Mouse (Mus musculus) c-Kit-positive CD71-positive TER-119-positive erythroid progenitor cells, embryonic 14.5 days (primary cell): Measurements from ENCODE around the gene Cdca5.

Experiments used
- DNase-seq: peaks from one replicate; pipeline ENCODE4 v3.0.0-alpha.2; 2013; ENCODE audit warnings: low spot score

Cdca5 gene

GRCm38 (mm10) chr19:6084478-6085248, at the start of gene Cdca5, which contains the start of gene Zfpl1:
Gene Cdca5, plus strand, starts transcription at chr19:6084983.
Gene Zfpl1, minus strand, starts transcription at chr19:6084956.
- peak; percentile 98 for DNase-seq

DNA sequence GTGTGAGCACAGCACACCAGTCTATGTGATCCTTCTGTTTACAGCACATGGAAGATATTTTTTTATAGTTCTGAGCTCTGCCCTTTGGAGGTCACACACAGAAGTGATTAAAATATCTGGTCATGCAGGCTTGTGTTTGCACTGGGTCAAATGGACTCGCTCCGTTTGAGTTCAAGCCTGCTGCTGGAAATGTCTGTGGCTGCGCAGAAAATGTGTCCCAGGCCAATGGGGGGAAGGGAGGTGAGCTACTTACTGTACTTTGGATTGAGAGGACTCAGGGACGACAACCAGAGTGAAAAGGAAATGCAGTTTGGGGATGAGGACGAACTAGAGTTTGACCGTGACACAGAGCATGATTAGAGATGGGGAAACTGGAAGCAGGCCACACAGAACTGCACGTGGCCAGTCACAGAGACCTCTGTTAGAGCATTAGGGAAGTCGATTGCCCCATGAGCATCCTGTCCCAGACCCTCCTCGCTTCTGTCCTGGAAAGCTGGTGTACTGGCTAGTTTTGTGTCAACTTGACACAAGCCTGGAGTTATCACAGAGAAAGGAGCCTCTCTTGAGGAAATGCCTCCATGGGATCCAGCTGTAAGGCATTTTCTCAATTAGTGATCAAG, 48.7 kb upstream of the Cdca5 start:
- DNase-seq = no peak

DNA sequence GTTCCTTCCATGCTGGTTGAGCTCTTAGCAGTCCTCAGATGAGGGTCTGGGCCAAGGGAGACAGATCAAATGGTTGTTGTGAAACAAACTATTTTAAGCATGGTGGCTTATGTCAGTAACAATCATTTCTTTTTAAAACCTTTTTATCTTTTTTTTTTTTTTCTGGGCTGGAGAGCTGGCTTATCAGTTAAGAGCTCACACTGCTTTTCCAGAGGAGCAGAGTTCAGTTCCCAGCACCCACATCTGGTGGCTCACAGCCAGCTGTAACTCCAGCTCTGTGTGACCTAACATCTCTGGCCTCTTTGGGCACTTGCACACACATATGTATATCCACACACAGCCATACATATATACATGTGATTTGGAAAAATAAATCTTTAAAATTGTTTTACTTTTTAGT, 47.1 kb upstream of the Cdca5 start:
- DNase-seq = no peak

DNA sequence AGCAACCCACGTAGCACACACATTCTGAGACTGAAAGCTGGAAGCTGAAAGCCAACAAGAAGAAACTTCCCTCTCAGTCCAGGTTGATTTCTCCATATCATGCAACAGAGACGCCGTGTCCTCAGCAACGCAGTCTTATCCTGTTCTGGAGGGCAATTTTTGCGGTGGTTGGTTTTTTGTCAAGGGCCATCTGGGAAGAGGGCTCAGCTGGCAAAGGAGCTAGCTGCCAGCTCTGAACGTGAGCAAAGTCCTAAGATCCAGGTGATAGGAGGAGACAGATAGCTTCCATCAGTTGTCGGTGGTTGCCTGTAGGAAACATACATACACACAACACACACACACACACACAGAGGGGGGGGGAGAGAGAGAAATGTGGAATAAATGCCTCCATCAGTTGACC, 46.5 kb upstream of the Cdca5 start:
- no peak for DNase-seq

DNA sequence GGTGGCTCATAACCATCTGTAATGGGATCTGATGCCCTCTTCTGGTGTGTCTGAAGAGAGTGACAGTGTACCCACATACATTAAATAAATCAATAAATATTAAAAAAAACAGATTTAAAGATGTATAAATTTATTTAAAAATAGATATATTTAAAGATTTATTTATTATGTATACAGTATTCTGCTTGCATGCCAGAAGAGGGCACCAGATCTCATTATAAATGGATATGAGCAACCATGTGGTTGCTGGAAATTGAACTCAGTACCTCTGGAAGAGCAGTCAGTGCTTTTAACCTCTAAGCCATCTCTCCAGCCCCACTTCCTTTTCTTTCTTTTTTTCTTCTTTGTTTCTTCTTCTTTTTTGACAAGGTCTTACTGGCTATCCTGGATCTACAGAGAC, 44.8 kb upstream of the Cdca5 start:
- DNase-seq = no peak

DNA sequence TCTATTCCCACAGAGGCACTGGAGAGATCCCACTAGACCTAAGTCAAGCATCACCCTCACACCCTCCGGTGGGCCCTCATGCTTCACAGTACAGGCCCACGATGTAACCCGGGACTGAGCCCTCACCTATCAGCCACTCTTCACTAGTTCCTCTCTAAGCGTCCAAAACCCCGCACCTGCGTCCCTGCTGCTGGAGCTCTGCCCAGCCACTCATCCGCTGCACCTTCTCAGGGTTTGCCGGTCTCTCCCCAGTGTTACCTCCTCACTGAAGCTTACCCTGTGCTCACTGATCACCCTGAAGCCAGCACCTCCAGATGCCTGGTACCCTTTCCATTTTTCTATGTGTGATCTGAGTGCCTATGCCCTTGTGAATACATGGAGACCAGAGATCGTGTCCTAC, 42.5 kb upstream of the Cdca5 start:
- no peak for DNase-seq

- DNase-seq = peak; percentile 50
Measured at GRCm38 (mm10) chr19:6044102-6044501, 40.7 kb upstream of the Cdca5 start.

DNA sequence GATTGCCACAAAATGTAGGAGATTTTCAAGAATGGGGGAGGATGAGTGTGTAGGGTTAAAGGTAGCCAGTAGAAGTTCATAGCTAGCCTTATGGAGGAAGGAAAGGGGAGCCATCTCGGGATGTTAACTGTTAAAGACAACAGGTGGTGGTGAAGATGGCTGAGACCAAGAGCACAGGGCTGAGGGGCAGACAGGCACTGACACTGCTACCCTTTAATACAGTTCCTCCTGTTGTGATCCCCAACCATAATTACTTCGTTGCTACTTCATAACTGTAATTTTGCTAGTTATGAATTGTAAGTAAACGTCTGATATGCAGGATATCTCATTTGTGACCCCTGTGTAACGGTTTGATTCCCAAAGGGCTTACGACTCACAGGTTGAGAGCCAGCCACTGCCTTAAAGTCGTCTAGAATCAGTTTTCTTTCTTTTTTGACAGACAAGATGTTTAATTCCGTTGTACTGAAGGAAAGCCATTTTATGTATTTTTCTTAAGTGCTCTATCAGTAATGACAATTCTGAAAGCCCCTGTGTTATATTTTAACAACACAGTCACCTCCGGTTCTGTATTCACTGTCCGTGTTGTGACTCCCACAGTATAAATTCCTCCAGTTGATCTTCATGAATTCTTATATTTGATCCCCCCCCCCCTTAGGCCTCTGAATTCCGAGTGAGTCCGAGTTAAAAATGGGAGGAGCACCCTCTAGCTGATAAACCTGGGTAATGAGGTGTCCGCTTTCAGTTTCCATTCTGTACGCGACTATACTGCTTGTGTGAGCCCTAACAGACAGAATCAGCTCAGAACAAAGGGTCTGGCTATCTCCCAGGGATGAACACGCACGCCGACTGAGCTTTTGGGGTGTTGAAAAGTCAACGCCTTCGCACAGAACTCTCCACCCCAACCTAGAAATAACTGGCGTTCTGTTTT, 39.2 kb upstream of the Cdca5 start:
- DNase-seq = peak; percentile 68

GRCm38 (mm10) chr19:6046294-6047153, 38.3 kb upstream of the Cdca5 start, which contains the start of gene Syvn1:
Gene Syvn1, plus strand, starts transcription at chr19:6046576.
- DNase-seq = peak; percentile 94

DNA sequence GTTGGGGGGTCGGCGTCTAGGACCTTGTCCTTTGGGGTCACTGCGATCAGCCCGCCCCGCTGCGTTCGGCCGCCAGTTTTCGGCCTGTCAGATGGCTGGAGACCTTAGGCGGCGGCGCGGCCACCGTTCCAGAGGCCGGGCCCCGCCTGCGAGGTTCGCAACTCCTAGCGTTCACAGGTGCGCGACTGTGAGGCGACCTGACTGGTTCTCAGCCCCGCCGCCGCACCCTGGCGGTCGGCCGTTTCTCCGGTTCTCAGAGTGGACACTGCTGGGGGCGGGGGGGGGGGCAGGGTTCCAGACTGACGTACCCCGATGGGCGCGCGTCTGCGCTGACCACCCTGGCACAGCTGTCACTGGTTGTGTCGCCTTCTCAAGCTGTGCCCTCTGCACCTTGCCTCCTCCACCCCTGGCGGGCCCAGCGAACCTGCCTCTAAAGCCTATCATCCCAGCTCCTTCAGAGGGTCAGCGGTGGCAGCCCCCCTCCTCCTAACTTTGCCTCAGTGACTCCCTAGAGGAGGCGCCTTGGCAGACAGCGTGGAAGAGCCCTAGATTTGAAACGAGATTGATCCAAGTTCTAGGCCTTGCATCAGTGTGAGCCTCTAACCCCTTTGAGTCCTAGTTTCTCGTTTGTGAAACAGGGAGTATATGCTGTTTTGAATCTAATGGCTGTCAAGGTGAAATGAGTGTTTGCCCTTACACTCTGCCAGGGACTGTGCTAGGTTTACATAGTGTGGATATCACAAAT, 37.5 kb upstream of the Cdca5 start:
- DNase-seq = no peak

DNA sequence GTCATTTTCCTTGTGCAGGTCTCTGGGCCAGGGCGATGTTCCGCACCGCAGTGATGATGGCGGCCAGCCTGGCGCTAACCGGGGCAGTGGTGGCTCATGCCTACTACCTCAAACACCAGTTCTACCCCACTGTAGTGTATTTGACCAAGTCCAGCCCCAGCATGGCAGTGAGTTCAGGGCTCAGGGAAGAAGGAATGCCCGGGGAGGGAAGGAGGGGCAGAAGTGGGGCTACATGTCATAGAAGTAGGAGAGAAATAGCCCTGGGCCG, 37.0 kb upstream of the Cdca5 start:
- no peak for DNase-seq

DNA sequence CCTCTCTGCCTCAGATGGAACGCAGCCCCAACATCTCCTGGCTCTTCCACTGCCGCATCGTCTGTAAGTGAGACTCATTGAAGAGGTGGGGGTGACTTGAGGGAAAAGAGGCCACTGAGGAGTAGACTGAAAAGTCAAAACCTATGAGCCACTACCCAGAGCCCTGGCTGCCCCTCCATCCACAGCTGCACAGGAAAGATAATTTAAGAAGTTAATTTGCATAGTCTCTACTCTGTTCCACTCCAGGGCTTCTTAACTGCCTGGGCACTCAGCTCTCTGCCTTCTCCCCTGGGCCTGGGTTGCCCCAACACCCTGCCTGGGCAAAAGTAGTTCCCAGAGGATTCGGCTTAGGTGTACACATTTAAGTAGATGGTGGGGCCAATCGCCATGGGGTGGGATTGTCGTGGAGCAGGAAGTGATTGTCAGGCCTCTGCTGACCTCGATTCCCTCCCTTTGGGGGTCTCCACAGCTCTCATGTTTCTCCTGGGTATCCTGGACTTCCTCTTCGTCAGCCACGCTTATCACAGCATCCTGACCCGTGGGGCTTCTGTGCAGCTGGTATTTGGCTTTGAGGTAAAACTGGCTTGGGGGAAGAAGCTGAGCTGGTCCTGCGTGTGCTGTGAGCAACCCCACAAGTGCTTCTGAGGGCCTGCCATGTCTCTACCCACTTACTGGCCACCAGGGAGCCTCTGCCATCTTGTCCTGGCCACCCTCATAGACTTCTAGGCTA, 35.9 kb upstream of the Cdca5 start:
- DNase-seq = no peak

DNA sequence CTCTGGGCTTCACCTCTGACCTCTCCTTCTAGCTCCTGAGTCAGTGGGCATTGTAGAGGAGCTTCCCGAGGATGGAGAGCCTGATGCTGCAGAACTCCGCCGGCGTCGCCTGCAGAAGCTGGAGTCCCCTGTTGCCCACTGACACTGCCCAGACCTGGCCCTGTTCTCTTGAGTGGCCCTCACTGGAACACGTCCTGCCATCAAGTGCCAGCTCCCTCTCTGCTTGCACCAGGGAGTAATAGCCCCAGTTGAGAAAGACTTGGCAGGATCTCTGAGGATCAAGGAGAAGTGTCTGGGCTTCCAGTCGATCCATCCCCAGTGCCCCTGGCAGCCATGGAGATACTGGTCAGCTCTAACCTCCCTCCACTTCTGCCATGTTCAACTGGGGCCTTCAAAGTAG, 32.3 kb upstream of the Cdca5 start:
- DNase-seq = no peak

DNA sequence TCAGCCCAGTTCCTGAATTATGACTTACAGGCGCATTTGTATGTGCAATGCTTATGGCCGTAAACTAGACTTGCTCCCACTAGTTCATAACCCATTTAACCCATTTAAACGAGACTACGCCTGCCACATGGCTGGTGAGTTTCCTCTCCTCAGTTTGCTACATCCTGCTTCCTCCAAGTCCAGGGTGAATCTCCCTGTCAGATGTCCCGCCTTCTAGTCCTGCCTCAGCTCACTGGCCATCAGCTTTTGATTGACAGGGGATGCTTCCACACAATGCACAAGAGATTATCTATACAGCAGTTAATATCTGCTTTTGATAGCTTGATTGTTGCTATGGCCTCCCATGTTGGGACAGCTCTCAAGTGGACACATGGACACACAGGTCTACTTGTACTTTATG, 30.5 kb upstream of the Cdca5 start:
- no peak for DNase-seq

DNA sequence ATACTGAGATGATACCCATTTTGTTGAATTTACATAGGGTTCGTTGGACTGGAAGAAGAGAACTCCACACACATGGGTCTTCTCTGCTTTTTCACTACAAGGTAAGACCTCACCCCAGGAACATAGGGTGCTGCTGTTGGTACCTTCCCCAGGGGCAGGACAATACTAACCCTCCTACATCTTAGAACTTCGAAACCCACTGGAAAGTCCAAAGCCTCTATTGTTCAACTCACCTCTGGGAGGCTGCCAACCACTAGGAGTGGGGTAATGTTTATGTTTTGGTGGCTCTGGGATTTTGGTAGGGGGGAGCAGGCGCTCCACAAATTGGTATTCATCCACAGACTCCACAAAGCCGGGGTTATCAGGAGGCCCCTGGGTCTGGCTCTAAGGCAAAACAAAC, 28.1 kb upstream of the Cdca5 start:
- DNase-seq = no peak

GRCm38 (mm10) chr19:6057313-6058096, 27.3 kb upstream of the Cdca5 start, which contains the start of the genes Mrpl49 and Fau:
Gene Mrpl49, minus strand, starts transcription at chr19:6057785.
Gene Fau, plus strand, starts transcription at chr19:6057844.
- peak; percentile 97 for DNase-seq

GRCm38 (mm10) chr19:6058513-6058912, 26.3 kb upstream of the Cdca5 start:
- no peak for DNase-seq

- no peak for DNase-seq
Measured at GRCm38 (mm10) chr19:6058966-6059365, 25.8 kb upstream of the Cdca5 start.

DNA sequence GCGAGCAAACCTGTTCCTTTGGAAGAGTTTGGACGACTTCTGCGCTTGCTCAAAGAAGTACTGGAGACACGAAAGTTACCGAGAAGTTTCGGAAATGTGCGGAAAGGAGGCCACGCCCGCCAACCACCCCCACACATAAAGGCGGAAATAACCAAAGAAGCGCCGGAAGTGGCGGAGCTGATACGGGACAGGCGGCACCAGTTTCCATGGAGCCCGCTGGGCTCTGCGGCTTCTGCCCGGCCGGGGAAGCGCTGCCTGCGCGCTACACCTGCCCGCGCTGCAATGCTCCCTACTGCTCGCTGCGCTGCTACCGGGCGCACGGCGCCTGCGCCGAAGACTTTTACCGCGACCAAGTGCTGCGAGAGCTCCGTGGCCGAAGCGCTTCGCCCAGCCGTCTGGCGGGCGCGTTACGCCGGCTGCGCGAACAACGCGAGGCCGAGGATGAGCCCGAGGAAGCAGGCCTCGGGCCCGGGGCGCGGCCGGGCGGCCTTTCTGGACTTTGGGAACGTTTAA, 23.7 kb upstream of the Cdca5 start, which contains the start of gene Znhit2:
TSS of gene Znhit2 (plus strand) at position 172 of the 513 bp plus-strand sequence.
- peak; percentile 95 for DNase-seq
